Mouse (Mus musculus): ENCODE results near the gene Ddx54. TPM values are rescaled to one million over a fixed set of nuclear protein-coding genes. Genes with fewer than 3 reads are reported as not detected.

Gene Ddx54
- polyA plus RNA-seq, 1 experiment from 2014 or later = 58.3 TPM

DNA sequence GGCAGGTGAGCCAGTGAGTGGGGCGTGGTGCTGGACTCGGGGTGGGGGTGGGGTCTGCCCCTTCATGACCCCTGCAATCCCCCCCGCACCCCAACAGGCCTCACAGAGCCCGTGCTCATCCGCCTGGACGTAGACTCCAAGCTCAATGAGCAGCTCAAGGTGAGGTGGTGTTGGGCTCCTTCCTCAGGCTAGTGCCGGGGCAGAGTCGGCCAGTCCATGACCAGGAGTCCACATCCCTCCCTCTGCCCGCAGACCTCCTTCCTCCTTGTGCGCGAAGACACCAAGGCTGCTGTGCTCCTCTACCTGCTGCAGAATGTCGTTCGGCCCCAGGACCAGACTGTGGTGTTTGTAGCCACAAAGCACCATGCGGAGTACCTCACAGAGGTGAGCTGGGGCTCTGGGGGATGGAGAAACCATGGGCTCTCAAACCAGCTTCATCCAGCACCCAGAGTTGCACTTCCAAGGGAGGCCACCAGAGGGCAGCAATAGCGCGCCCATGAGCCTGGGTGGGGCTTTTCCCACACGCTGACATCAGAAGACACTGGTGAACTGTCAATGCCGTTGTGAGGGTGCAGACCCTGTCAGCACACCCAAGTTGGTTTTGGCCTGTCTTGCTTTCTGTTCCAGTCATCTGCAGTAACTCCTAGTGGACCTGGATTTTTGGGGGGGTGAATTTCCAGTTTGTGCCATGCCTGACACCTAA is 8.0 kb downstream of the Ddx54 start:
- Histone ChIP-seq H3K4me3 (no peak overlapping the region), H3K27me3 (replicated peaks) (no peaks in the 10 kb centered on the region), H3K9me3 (peaks cover 7% of the 10 kb centered on the region; the same call in 1 of the 2 replicates), H3K9ac (no peak overlapping the region), H3K4me2 (replicated peaks) (no peak overlapping the region), H3K36me3 (peaks cover 99% of the 10 kb centered on the region), H3K4me1 (0 out of 2 replicates have a peak, but pooled peaks cover 5% of the 10 kb centered on the region), H3K27ac (no peak overlapping the region)
- peak; percentile 26; the same call in 1 of the 2 replicates for ATAC-seq (ENCODE audit: low FRiP score, low read depth)
- 73% methylated on average over 18 of the region's 18 CpGs for WGBS

DNA sequence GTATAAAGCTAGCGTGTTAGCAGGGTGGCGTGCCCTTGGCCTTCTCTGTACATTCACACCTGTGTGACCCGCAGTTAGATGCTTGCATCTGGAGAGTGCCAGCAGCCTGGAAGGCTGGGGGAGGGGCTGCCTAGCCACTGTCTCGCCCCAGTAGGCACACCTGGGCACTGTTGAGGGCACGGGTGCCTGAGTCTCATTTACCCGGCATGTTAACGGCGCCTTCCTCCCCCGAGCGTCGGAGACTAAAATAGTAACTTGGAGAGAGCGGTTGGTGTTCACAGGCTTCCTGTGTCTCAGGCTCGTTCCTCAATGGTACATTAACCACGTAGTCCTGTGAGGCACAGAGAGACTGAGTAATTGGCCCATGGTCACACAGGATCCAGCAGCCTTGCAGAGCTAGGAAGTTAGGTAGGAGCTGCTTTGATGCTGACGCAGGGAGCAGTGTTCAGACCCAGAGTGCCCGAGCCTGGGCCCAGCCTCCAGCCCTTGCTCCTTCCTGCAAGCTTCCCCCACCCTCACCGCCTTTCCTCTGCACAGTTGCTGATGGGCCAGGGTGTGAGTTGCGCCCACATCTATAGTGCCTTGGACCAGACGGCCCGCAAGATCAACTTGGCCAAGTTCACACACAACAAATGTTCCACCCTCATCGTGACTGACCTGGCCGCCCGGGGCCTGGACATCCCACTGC is 8.7 kb downstream of the Ddx54 start:
- no peak; the same call in 1 of the 2 replicates for ATAC-seq (ENCODE audit: low FRiP score, low read depth)

DNA sequence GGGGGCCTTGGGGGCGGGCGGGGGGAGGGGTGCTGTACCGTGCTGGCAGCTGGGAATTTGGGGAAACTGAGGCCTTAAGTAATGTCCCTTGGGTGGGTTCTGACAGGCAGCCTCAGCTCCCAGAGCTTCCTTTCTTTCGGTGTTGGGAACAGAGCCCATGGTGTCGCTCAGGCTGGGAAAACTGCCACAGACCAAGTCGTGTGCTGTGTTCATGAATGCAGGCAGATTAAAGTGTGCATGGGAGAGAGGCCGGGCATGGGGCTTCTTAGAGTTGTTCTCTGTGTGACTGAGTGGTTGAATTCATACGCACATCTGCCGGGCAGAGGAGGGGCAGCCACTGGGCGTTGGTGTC is 9.3 kb downstream of the Ddx54 start:
- ATAC-seq (ENCODE audit: low FRiP score, low read depth) = no peak
- 0 out of 2 replicates have a peak, but pooled peaks cover 5% of the 10 kb centered on the region for H3K4me1 ChIP-seq
- H3K4me2 ChIP-seq (replicated peaks) = no peak overlapping the region
- no peak overlapping the region for H3K4me3 ChIP-seq
- H3K9ac ChIP-seq = 0 out of 2 replicates have a peak overlapping the region, but pooled peaks have one; percentile 5
- WGBS = 93% methylated on average over 10 of the region's 10 CpGs
- H3K27ac ChIP-seq = no peak overlapping the region
- H3K27me3 ChIP-seq (replicated peaks) = no peaks in the 10 kb centered on the region
- no peaks in the 10 kb centered on the region for H3K9me3 ChIP-seq
- H3K36me3 ChIP-seq = peaks cover 100% of the 10 kb centered on the region

More for the DNA sequence above, 8.7 kb downstream of the Ddx54 start:
- no peak overlapping the region for H3K9ac ChIP-seq
- H3K4me2 ChIP-seq (replicated peaks) = no peak overlapping the region
- H3K27me3 ChIP-seq (replicated peaks) = no peaks in the 10 kb centered on the region
- H3K27ac ChIP-seq = no peak overlapping the region
- peaks cover under 1% of the 10 kb centered on the region; the same call in 1 of the 2 replicates for H3K9me3 ChIP-seq
- H3K4me1 ChIP-seq = 0 out of 2 replicates have a peak, but pooled peaks cover 5% of the 10 kb centered on the region
- H3K4me3 ChIP-seq = no peak overlapping the region
- 94% methylated on average over 23 of the region's 23 CpGs for WGBS
- H3K36me3 ChIP-seq = peaks cover 99% of the 10 kb centered on the region

DNA sequence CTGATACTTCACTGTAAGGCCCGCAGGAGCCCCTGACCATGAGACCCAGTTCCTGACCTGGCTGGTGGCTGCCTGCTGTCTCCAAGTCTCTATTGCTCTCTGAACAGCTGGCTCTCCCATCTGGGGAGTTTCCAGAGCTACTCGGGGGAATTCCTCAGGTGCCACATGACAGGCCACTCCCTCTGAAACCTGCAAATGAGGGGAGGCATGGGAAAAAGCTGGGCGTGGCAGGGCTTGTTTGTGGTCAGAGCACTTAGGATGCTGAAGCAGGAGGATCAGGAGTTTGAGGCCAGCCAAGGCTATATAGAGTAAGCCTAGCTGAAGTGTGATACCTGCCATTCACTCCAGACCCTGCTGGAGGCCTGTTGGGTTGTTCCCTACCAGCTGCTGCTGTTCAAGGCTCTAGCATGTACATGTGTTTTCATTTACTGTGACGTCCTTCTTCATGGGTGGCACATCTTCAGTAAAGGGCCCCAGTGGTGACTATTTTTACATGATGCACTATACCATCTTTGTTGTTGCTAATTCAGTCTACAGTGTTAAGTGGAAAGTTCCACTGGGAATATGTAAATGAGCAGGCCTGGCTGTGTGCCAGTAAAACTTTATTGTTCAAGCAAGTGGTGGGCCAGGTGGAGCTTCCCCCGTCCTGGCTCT is 9.8 kb downstream of the Ddx54 start:
- H3K4me2 ChIP-seq (replicated peaks) = no peak overlapping the region
- H3K27me3 ChIP-seq (replicated peaks) = no peaks in the 10 kb centered on the region
- H3K9me3 ChIP-seq = no peaks in the 10 kb centered on the region
- no peak overlapping the region for H3K27ac ChIP-seq
- H3K36me3 ChIP-seq = peaks cover 100% of the 10 kb centered on the region
- 0 out of 2 replicates have a peak, but pooled peaks cover 5% of the 10 kb centered on the region for H3K4me1 ChIP-seq
- 0 out of 2 replicates have a peak overlapping the region, but pooled peaks have one; percentile 5 for H3K9ac ChIP-seq
- ATAC-seq (ENCODE audit: low FRiP score, low read depth) = no peak
- H3K4me3 ChIP-seq = no peak overlapping the region
- WGBS = 64% methylated on average over 5 of the region's 5 CpGs

DNA sequence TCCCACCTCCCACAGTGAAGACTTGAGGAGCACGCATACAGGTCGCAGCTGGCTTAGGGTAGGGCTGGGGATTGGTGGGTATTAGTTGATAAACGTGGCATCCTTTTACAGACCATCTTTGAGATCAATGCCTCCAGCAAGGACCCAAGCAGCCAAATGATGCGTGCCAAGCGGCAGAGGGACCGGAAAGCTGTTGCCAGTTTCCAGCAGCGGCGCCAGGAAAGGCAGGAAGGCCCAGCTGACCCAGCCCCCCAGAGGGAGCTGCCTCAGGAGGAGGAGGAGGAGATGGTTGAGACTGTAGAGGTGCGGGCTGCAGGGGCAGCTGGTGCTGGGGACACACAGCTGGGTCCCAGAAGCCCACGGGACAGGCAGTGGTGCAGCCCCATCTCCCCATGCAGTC is 11.9 kb downstream of the Ddx54 start:
- H3K27ac ChIP-seq = no peak overlapping the region
- H3K4me2 ChIP-seq (replicated peaks) = no peak overlapping the region
- 94% methylated on average over 10 of the region's 10 CpGs for WGBS
- H3K4me3 ChIP-seq = no peak overlapping the region
- peaks cover 88% of the 10 kb centered on the region for H3K36me3 ChIP-seq
- no peaks in the 10 kb centered on the region for H3K9me3 ChIP-seq
- H3K4me1 ChIP-seq = 0 out of 2 replicates have a peak, but pooled peaks cover 5% of the 10 kb centered on the region
- H3K9ac ChIP-seq = no peak overlapping the region
- no peaks in the 10 kb centered on the region for H3K27me3 ChIP-seq (replicated peaks)
- ATAC-seq (ENCODE audit: low FRiP score, low read depth) = no peak

DNA sequence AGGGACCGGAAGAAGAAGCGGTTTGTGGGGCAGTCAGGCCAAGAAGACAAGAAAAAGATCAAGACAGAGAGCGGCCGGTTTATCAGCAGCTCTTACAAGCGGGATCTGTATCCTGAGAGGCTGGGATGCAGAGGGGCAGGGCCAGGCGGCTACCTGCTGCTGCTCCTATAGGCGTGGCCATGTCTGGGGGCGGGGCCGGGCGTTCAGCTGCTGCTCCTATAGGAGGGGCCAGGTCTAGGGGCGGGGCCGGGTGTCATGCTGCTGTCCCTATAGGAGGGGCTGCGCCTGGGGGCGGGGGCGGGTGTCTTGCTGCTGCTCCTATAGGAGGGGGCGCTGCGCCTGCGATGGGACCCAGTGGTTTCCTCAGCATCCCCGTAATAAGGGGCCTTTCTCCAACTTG is 13.9 kb downstream of the Ddx54 start:
- Histone ChIP-seq H3K4me3 (no peak overlapping the region), H3K9me3 (no peaks in the 10 kb centered on the region), H3K9ac (no peak overlapping the region), H3K4me2 (replicated peaks) (no peak overlapping the region), H3K4me1 (0 out of 2 replicates have a peak, but pooled peaks cover 5% of the 10 kb centered on the region), H3K27me3 (replicated peaks) (peaks cover 8% of the 10 kb centered on the region), H3K27ac (no peak overlapping the region), H3K36me3 (peaks cover 68% of the 10 kb centered on the region)
- no peak for ATAC-seq (ENCODE audit: low FRiP score, low read depth)
- WGBS = 34% methylated on average over 19 of the region's 19 CpGs

DNA sequence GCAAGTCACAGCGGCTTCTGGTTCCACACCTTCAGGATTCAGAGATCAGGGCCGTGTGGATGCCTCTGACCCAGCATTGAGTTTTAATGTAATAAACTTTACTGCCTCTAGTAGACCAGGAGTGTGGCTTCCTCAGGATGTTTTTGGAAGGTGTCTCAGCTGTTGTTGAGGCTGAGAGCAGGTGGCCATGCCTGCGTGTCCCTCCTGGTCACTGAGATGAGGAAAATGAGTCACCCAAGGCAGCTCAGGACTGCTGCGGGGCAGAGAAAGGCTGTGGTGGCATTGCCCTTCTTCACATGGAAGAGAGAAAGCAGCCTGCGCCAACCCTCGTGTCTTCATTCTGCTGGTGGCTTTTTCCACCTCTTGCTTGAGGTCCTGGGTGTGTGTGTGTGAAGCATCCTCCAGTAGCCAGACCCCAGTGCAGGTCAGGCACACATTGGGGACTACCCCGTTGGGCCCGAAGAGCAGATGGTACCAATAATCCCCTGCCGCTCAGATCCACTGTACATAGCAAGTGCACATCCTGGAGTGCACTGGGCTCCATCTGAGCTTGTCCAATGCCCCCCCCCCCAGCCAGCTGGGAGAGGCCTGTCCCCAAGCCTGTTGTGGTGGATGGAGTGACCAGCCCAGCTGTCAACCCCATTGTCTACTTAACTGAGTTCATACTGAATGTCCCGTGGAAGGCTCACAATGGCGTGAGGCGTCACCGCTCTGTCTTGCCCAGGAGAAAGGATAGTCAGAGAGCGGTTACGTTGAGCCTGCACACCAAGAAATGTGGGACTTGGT is 15.2 kb downstream of the Ddx54 start:
- peaks cover 8% of the 10 kb centered on the region for H3K27me3 ChIP-seq (replicated peaks)
- H3K36me3 ChIP-seq = peaks cover 55% of the 10 kb centered on the region
- WGBS = 83% methylated on average over 15 of the region's 15 CpGs
- no peaks in the 10 kb centered on the region for H3K4me1 ChIP-seq
- H3K4me2 ChIP-seq (replicated peaks) = no peak overlapping the region
- no peak overlapping the region for H3K27ac ChIP-seq
- peaks cover 7% of the 10 kb centered on the region for H3K9me3 ChIP-seq
- no peak overlapping the region for H3K4me3 ChIP-seq
- no peak for ATAC-seq (ENCODE audit: low FRiP score, low read depth)
- H3K9ac ChIP-seq = no peak overlapping the region

DNA sequence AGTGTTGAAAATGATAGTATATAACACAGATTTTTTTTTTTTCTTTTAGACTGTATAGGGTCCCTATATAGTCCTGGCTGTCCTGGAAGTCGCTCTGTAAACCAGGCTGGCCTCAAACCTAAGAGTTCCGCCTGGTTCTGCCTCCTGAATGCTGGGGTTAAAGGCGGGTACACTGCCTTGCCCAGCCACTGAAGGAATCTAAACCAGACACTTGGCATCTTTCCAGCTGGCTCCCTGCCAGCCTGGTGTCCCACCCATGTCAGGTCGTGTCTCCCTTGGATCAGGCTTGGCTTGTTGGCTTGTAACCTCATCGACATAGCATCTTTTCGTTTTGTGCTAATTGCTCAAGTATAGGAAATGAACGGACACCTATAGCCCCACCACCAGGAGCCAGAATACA is 16.1 kb downstream of the Ddx54 start:
- 71% methylated on average over 7 of the region's 7 CpGs for WGBS
- no peak overlapping the region for H3K4me2 ChIP-seq (replicated peaks)
- no peak overlapping the region for H3K4me3 ChIP-seq
- H3K36me3 ChIP-seq = peaks cover 46% of the 10 kb centered on the region
- H3K27ac ChIP-seq = no peak overlapping the region
- peaks cover 8% of the 10 kb centered on the region for H3K27me3 ChIP-seq (replicated peaks)
- no peaks in the 10 kb centered on the region for H3K4me1 ChIP-seq
- no peak overlapping the region for H3K9ac ChIP-seq
- no peak for ATAC-seq (ENCODE audit: low FRiP score, low read depth)
- H3K9me3 ChIP-seq = peaks cover 7% of the 10 kb centered on the region

DNA sequence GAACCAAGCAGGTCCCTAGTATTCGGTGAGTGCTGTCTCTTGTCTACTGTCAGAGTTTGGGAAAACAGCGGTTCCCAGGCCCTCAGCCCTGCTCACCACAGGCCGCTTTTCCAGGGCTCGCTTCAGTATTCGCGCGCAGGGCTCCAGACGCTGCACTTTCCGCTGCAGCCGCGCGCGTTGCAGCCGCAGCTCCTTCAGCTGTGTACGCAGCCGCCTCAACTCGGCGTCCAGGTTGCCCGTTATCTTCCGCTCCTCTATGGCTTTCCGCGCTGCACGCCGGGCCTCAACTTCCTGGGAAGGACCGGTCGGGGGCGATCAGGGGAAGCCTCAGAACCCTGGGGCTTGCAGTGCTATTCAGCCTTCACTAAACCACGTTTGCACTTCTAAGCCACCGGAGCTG is 18.6 kb downstream of the Ddx54 start:
- H3K36me3 ChIP-seq = peaks cover 21% of the 10 kb centered on the region
- 12% methylated on average over 29 of the region's 29 CpGs for WGBS
- peak overlapping the region; percentile 46 for H3K4me2 ChIP-seq (replicated peaks)
- peaks cover 8% of the 10 kb centered on the region for H3K27me3 ChIP-seq (replicated peaks)
- ATAC-seq (ENCODE audit: low FRiP score, low read depth) = no peak
- H3K4me1 ChIP-seq = no peaks in the 10 kb centered on the region; the same call in 1 of the 2 replicates
- H3K27ac ChIP-seq = no peak overlapping the region
- peaks cover 7% of the 10 kb centered on the region for H3K9me3 ChIP-seq
- H3K4me3 ChIP-seq = no peak overlapping the region
- no peak overlapping the region for H3K9ac ChIP-seq

DNA sequence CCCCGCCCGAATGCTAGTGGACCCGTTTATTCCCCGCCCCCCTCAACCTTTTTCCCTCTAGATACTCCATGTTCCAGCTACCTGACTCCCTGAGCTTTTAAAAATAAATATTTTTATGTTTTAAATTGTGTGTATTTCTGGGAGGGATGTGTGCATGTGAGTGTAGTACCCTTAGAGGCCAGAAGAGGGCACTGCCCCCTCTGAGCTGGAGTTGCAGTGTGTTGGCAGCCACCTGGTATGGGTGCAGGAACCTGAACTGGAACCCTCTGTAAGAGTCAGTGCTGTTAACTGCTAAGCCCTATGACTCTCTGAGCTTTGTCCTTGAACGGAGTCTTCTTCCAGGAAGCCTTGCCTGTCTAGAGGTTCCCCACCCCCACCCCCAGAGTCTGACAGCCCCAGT is 19.4 kb downstream of the Ddx54 start:
- Histone ChIP-seq H3K4me1 (no peaks in the 10 kb centered on the region; the same call in 1 of the 2 replicates), H3K4me3 (no peak overlapping the region), H3K27ac (no peak overlapping the region), H3K9me3 (peaks cover 7% of the 10 kb centered on the region), H3K9ac (no peak overlapping the region), H3K36me3 (peaks cover 13% of the 10 kb centered on the region), H3K4me2 (replicated peaks) (no peak overlapping the region), H3K27me3 (replicated peaks) (peaks cover 8% of the 10 kb centered on the region)
- WGBS = 93% methylated on average over 5 of the region's 5 CpGs
- ATAC-seq (ENCODE audit: low FRiP score, low read depth) = no peak

DNA sequence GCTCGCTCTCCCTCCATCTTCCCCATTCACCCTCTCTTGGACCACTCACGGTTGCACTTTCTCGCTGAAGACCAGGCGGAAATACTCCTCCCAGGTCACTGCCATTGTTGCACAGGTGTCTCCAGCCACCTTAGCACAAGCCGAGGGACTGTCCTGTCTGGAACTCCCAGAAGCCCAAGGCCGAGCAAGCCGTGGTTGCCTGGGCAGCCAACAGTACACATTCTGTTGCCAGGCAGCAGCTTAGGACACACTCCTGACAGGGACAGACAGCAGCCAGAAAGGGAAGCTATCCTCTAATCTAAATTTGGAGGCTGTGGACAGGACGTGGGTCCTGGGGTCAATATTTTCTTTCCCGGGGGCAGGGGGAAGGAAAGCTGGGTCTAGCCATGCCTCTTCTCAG is 21.6 kb downstream of the Ddx54 start, which contains the start of gene Cfap73:
Gene Cfap73 (minus strand): TSS at position 105 of the 400 bp plus-strand sequence.
- Histone ChIP-seq H3K9ac (no peak within 1 kb of the TSS), H3K4me1 (no peaks in the 10 kb centered on the region; the same call in 1 of the 2 replicates), H3K27ac (no peak within 1 kb of the TSS), H3K27me3 (replicated peaks) (peaks cover 8% of the 10 kb centered on the region), H3K9me3 (peaks cover 7% of the 10 kb centered on the region), H3K4me3 (no peak within 1 kb of the TSS), H3K4me2 (replicated peaks) (no peak within 1 kb of the TSS), H3K36me3 (no peaks in the 10 kb centered on the region)
- ATAC-seq (ENCODE audit: low FRiP score, low read depth) = no peak
- 59% methylated on average over 9 of the region's 9 CpGs for WGBS

All from neural tube, embryonic 12.5 days (tissue).